Mouse (Mus musculus): ENCODE measurements around the gene Tmem210. TPM values are rescaled to one million over a fixed set of nuclear protein-coding genes. Genes with fewer than 3 reads are reported as not detected.

Gene Tmem210
- total and polyA plus RNA-seq, 3 experiments: not detected

DNA sequence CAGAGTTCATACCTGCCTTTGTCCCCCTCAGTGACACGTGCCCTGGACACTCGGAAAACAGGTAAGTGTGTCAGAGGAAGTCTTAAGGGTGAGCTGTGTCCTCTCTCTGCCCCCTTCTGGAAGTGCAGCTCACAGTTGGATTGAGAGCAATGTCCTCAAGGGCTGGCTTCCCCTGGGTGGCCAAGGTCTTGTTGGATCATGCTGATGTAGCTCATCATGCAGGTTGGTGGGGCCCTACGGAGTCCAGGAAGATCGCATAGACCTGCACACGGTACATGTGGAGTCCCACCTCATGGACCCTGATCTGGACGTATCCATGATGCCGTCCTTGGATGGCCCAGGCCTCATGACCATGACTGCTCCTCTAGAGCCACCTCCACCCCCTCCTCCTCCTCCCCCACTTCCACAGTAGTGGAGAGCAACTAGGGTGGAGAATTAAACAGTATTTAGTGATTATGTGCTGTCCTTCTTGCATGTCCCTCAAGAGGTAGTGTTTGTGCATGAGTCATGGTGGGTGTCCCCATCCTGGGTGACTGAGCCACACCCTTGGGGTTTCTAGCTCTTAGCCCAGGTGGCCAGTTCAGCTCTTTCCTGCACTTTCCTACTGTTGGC is 895 bp downstream of the Tmem210 start:
- Histone ChIP-seq H3K4me3 (ENCODE audit: control insufficient read depth in 1 of 2, insufficient read depth in 1 of 2, low read depth in 2 of 2, low read length in 2 of 2) (no peak overlapping the region), H3K4me1 (ENCODE audit: control insufficient read depth in 1 of 2, insufficient read depth in 2 of 2, low read length in 2 of 2) (peaks cover 7 to 35% of the 10 kb centered on the region in 2 experiments), H3K27me3 (ENCODE audit: control insufficient read depth in 1 of 2, insufficient read depth in 2 of 2, low read length in 2 of 2) (no peaks in the 10 kb centered on the region), H3K79me2 (ENCODE audit: control insufficient read depth, insufficient read depth, low read length, poor library complexity) (no peaks in the 10 kb centered on the region), H3K36me3 (ENCODE audit: control insufficient read depth in 1 of 2, insufficient read depth in 2 of 2, low read length in 2 of 2) (peaks cover 0 to 11% of the 10 kb centered on the region in 2 experiments; a peak in 2 of 4 replicates), H3K27ac (ENCODE audit: control insufficient read depth, low read depth, low read length) (no peak overlapping the region), H3K9me3 (replicated peaks; ENCODE audit: insufficient read depth, low read length) (no peaks in the 10 kb centered on the region), H3K9ac (ENCODE audit: control insufficient read depth, low read depth, low read length, poor library complexity, severe bottlenecking) (no peak overlapping the region)
- TF ChIP-seq ZC3H11A (IDR thresholded peaks at IDR 0.05; ENCODE audit: low read depth, low read length): no peak
- no peak for TF ChIP-seq GATA1 (IDR thresholded peaks at IDR 0.05; ENCODE audit: low read depth, low read length)
- no peak for TF ChIP-seq CHD2 (IDR thresholded peaks at IDR 0.05; ENCODE audit: low read length)
- TF ChIP-seq ZKSCAN1 (IDR thresholded peaks at IDR 0.05; ENCODE audit: low read depth, low read length): no peak
- TF ChIP-seq POLR2AphosphoS2 (IDR thresholded peaks at IDR 0.05; ENCODE audit: low read length): no peak
- no peak for TF ChIP-seq ZNF384 (IDR thresholded peaks at IDR 0.05; ENCODE audit: low read depth, low read length)
- TF ChIP-seq USF2 (IDR thresholded peaks at IDR 0.05; ENCODE audit: borderline replicate concordance in 1 of 2, insufficient read depth in 1 of 2, low read depth in 1 of 2, low read length in 2 of 2): no peak
- TF ChIP-seq SIN3A (IDR thresholded peaks at IDR 0.05; ENCODE audit: low read length): no peak
- no peak for TF ChIP-seq TCF12 (IDR thresholded peaks at IDR 0.05; ENCODE audit: low read depth, low read length)
- TF ChIP-seq USF1 (IDR thresholded peaks at IDR 0.05; ENCODE audit: low read depth, low read length): no peak
- TF ChIP-seq EP300 (IDR thresholded peaks at IDR 0.05; ENCODE audit: low read depth in 1 of 2, low read length in 2 of 2): no peak
- TF ChIP-seq ZMIZ1 (IDR thresholded peaks at IDR 0.05; ENCODE audit: low read depth, low read length): no peak
- TF ChIP-seq MEF2A (IDR thresholded peaks at IDR 0.05; ENCODE audit: extremely low read depth, insufficient replicate concordance, low read depth, low read length, poor library complexity, severe bottlenecking): no peak
- no peak for TF ChIP-seq JUND (IDR thresholded peaks at IDR 0.05; ENCODE audit: low read depth, low read length)
- no peak for TF ChIP-seq NRF1 (IDR thresholded peaks at IDR 0.05; ENCODE audit: insufficient read depth, low read depth, low read length, poor library complexity, severe bottlenecking)
- TF ChIP-seq TAL1 (IDR thresholded peaks at IDR 0.05; ENCODE audit: low read length): no peak
- no peak for TF ChIP-seq POLR2A (IDR thresholded peaks at IDR 0.05; ENCODE audit: control insufficient read depth in 1 of 2, insufficient read depth in 1 of 2, low read depth in 1 of 2, low read length in 2 of 2, poor library complexity in 1 of 2)
- no peak for TF ChIP-seq ELF1 (IDR thresholded peaks at IDR 0.05; ENCODE audit: low read depth, low read length)
- no peak for TF ChIP-seq MAX (IDR thresholded peaks at IDR 0.05; ENCODE audit: low read length)
- DNase-seq (ENCODE audit: low read depth, low spot score): no peak

- Histone ChIP-seq H3K4me3 (ENCODE audit: control insufficient read depth in 1 of 2, insufficient read depth in 1 of 2, low read depth in 2 of 2, low read length in 2 of 2) (no peak within 1 kb of the TSS), H3K36me3 (ENCODE audit: control insufficient read depth in 1 of 2, insufficient read depth in 2 of 2, low read length in 2 of 2) (peaks cover 0 to 11% of the 10 kb centered on the region in 2 experiments; a peak in 2 of 4 replicates), H3K27me3 (ENCODE audit: control insufficient read depth in 1 of 2, insufficient read depth in 2 of 2, low read length in 2 of 2) (no peaks in the 10 kb centered on the region), H3K9ac (ENCODE audit: control insufficient read depth, low read depth, low read length, poor library complexity, severe bottlenecking) (no peak within 1 kb of the TSS), H3K27ac (ENCODE audit: control insufficient read depth, low read depth, low read length) (no peak within 1 kb of the TSS), H3K79me2 (ENCODE audit: control insufficient read depth, insufficient read depth, low read length, poor library complexity) (no peaks in the 10 kb centered on the region), H3K9me3 (replicated peaks; ENCODE audit: insufficient read depth, low read length) (no peaks in the 10 kb centered on the region), H3K4me1 (ENCODE audit: control insufficient read depth in 1 of 2, insufficient read depth in 2 of 2, low read length in 2 of 2) (peaks cover 7 to 35% of the 10 kb centered on the region in 2 experiments)
- TF ChIP-seq UBTF (IDR thresholded peaks at IDR 0.05; ENCODE audit: borderline replicate concordance, insufficient read depth, low read depth, low read length): no peak
- DNase-seq (ENCODE audit: low read depth, low spot score): no peak
These were observed 1.7 kb downstream of the Tmem210 start, which contains the start of gene Lrrc26 for GRCm38 (mm10) chr2:25289651-25290050. Lrrc26 (plus strand) TSS chr2:25289915.

All from MEL (cell line).